Mouse (Mus musculus): ENCODE data around the gene Armcx3. TPM values are rescaled to one million over a fixed set of nuclear protein-coding genes. Genes with fewer than 3 reads are reported as not detected.
A peak's percentile ranks its signal among the peaks of the same experiment; 100 is the strongest.
"Not testable (repeated sequence)": the region's sequence is repeated elsewhere in the genome, so short reads cannot be mapped to it uniquely, and the experiment has no call there.

Armcx3 gene
- 10 to 100 TPM; 17.0 to 23.3 TPM for total RNA-seq (2021)
- long read RNA-seq, experiment 1, transcript Armcx3-201 (5 exons, 3,327 nt) = major isoform, 35 of 43 reads
- long read RNA-seq, experiment 1, partial matches to known transcripts = 1 of 43 reads
- long read RNA-seq, experiment 1, other reads (novel, unspliced or antisense) = 3 of 43 reads
- long read RNA-seq, experiment 2, transcript Armcx3-201 (5 exons, 3,327 nt) = major isoform, 26 of 34 reads
- long read RNA-seq, experiment 2, partial matches to known transcripts = 3 of 34 reads
- long read RNA-seq, experiment 2, other reads (novel, unspliced or antisense) = 1 of 34 reads

- peak; percentile 63 for DNase-seq (ENCODE audit: low spot score)
These were observed at the start of gene Armcx3 for GRCm38 (mm10) chrX:134756434-134757292. Gene Armcx3 (plus strand): TSS chrX:134756595.

- DNase-seq (ENCODE audit: low spot score) = no peak
These were observed 39.5 kb upstream of the Armcx3 start for GRCm38 (mm10) chrX:134716863-134717262.

GRCm38 (mm10) chrX:134717752-134718308, 38.6 kb upstream of the Armcx3 start, which contains the start of gene Armcx1:
Gene Armcx1 (plus strand): TSS chrX:134717963.
- DNase-seq (ENCODE audit: low spot score) = peak; percentile 12

GRCm38 (mm10) chrX:134718524-134718923, 37.9 kb upstream of the Armcx3 start:
- peak; percentile 20 for DNase-seq (ENCODE audit: low spot score)

GRCm38 (mm10) chrX:134723762-134724161, 32.6 kb upstream of the Armcx3 start:
- DNase-seq (ENCODE audit: low spot score) = not testable (repeated sequence)

GRCm38 (mm10) chrX:134729778-134730177, 26.6 kb upstream of the Armcx3 start:
- peak; percentile 21 for DNase-seq (ENCODE audit: low spot score)

- DNase-seq (ENCODE audit: low spot score) = no peak
These were observed 18.6 kb upstream of the Armcx3 start for GRCm38 (mm10) chrX:134737796-134738195.

- no peak for DNase-seq (ENCODE audit: low spot score)
These were observed 17.2 kb upstream of the Armcx3 start for GRCm38 (mm10) chrX:134739160-134739559.

GRCm38 (mm10) chrX:134741862-134742261, 14.5 kb upstream of the Armcx3 start:
- no peak for DNase-seq (ENCODE audit: low spot score)

GRCm38 (mm10) chrX:134746459-134746858, 9.9 kb upstream of the Armcx3 start:
- DNase-seq (ENCODE audit: low spot score) = peak; percentile 27

- DNase-seq (ENCODE audit: low spot score) = peak; percentile 71
These were observed 5.4 kb upstream of the Armcx3 start, which contains the start of gene Armcx6 for GRCm38 (mm10) chrX:134750764-134751592. Gene Armcx6 (minus strand): TSS chrX:134751417.

GRCm38 (mm10) chrX:134751910-134752309, 4.5 kb upstream of the Armcx3 start:
- no peak for DNase-seq (ENCODE audit: low spot score)

- DNase-seq (ENCODE audit: low spot score) = peak; percentile 44
These were observed 3.8 kb upstream of the Armcx3 start for GRCm38 (mm10) chrX:134752584-134752983.

- no peak for DNase-seq (ENCODE audit: low spot score)
These were observed 1.0 kb downstream of the Armcx3 start for GRCm38 (mm10) chrX:134757293-134757995.

GRCm38 (mm10) chrX:134763428-134764198, 7.2 kb downstream of the Armcx3 start:
- DNase-seq (ENCODE audit: low spot score) = not testable (repeated sequence)

- DNase-seq (ENCODE audit: low spot score) = no peak
These were observed 31.3 kb downstream of the Armcx3 start for GRCm38 (mm10) chrX:134787728-134788127.

GRCm38 (mm10) chrX:134807833-134808754, 51.7 kb downstream of the Armcx3 start:
- no peak for DNase-seq (ENCODE audit: low spot score)

- peak; percentile 17 for DNase-seq (ENCODE audit: low spot score)
These were observed 52.4 kb downstream of the Armcx3 start, which contains the start of gene Armcx2 for GRCm38 (mm10) chrX:134808755-134809224. Gene Armcx2 (minus strand): TSS chrX:134809221.

All from gastrocnemius, adult 18-20 months (tissue).